Mouse (Mus musculus) gastrocnemius, postnatal 14 days (tissue): ENCODE measurements at regions not wholly inside any gene's neighbourhood (a gene's known extent, or its start where the extent isn't known, plus 50 kb on each side); places are given as distances from the start of the nearest gene placed in this dataset.
A peak's percentile ranks its signal among the peaks of the same experiment; 100 is the strongest.

Source experiments
- DNase-seq: peaks from one replicate; pipeline ENCODE4 v3.0.0; 2021; ENCODE audit warnings: mixed read lengths
- intact Hi-C: fragments of 180-260 bp; cut with DNase I; formaldehyde crosslinking; loops from one replicate; pipeline ENCODE4 v1.15.1; 2025; ENCODE audit warnings: low total_unique reads

DNA sequence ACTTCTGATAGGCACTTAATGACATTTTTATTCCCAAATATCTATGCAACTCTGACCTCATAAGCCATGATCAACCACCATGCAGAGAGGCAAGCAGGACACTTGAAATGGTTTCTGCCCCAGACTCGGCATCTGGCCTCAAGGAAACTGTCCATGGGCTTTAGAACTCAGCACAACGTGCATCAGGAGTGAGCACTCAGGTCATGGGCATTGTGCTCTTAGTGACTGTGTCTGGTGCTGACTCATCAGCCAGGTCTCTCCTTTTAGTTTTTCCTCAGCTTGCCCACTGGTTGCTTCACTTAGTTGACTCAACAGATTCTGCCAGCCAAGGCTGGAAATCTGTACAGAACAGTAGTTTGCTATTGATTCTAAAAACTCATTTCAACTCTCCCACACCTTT, 251.1 kb downstream of the Rwdd3 start:
- intact Hi-C loops, result no loop called here
- DNase-seq, result no peak

DNA sequence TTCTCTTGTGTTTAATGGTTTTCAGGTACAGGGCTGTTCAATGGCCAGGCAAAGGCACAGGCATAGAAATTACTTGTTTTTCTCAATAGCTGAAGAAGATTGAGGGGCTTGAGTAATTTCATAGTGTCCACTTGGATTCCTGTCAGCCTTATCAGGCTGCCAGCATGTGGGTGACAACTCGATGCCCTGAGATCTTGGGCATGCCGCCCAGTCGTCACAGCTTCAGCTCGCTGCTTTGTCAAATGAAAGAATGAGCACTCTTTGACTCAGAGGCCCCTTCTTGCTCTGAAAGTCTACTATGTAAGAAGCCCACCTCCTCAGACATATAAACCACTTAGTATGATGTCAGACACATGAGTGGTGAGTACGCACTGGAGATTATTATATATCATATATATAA, 272.6 kb downstream of the Rwdd3 start:
- intact Hi-C loops, result no loop called here
- DNase-seq, result no peak

DNA sequence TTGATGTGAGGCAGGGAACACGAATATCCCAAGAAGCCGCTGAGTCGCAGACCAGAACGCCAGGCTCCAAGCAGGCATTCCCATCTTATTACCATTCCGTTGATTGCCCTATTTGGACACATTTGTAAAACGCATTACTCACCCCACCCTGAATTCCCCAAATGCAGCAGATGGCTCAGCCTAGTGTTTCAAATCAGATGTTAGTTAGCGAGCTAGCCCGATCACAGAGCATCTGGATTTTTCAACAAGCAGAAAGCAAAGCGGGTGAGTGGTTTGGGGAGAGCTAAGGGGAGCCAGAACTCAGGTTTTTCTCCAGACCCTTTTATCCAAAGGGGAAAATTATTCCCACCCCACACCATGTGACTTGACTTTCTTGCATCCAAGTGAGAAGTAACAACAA, 273.2 kb downstream of the Rwdd3 start:
- intact Hi-C loops, result no loop called here
- peak; percentile 6 for DNase-seq

DNA sequence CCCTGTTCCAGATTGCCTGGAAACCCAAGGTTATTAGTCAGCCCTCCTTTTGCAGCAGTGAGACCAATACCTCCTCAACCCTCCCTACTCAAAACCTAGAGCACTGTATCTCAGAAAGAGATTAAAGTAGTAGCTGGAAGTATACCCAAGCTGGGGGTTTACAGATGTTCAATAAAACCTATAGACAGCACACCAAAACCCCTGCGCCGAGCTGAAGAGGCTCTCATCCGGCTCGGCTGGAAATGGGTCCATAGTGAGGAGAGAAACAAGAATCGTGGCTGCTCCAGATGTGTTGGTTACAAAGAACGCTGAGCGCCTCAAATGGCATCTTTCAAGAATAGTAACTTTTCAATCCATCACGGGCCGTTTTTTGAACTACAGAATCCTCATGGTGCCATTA, 273.7 kb downstream of the Rwdd3 start:
- intact Hi-C loops, result no loop called here
- DNase-seq, result no peak

DNA sequence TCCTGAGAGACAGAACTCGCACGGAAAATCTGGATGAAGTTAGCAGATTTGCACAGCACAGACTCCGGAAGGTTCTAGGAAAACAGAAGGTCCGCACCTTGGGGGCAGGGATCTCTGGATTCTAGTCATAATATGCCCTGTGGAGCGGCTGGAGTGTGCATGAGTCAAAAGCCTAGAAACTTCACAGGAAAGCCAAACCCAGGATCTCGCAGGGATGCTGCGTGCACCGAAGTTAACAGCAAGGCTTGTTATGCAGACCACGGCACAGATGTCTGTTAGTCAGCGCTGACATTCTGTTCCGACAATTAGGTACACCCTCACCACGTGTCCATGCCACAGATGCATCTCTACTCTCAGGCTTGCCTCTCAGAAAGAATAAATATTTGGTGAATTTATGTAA, 274.3 kb downstream of the Rwdd3 start:
- no peak for DNase-seq
- intact Hi-C loops, result no loop called here

DNA sequence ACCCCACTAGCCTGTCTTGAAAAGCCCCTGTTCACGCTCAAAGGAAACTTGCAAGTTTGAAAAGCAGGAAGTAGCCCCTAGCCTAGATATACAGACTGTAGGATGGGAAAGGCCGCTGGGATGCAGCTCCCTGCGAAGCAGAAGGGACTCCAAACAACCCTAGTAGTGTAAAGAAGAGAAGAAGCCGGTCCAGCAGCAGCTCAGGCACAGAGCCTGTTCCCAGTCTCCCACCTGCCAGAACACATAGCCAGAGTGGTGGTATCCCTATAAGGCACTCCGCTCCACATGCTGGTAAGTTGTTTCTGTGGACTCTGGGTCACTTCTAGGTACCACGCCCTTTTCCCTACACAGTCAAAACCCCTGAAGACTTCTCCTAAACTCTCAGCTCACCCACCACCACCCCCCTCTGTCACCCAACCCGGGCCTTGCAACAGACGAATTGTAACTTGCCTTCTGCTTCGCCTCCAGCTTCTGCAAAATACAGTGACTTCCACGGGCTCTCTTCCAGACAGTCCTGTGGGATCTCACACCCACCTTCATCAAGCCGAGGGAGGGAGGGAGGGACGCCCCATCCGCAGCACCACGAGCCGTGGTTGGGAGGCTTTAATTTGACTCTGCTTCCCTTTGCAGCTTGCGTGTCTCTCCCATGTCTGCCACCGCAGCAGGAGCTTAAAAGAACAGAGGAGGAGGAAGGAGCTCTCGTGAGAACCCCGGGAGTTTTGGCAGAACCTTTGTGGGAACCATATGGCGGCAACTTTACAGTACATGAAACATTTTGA, 285.2 kb downstream of the Rwdd3 start:
- intact Hi-C loops, result no loop called here
- DNase-seq, result peak; percentile 6

DNA sequence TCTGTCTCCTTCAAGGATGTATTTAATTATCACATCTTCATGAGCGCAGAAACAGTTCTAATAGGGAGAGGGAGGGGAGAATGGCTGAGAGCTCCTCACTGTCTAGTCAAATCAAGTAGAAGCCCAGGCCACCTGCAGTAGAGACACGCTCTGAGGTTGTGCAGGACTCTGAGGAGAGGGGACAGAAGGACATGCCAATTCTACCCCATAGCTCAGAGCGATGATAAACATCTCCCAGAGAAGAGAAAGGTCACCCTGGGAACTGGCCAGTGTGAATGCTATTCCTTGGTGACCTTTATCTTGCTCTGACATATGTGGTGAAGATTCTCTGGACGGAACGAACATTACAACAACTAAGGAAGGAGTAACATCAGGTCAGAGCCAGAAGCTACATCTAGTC, 286.1 kb downstream of the Rwdd3 start:
- intact Hi-C loops, result no loop called here
- no peak for DNase-seq

DNA sequence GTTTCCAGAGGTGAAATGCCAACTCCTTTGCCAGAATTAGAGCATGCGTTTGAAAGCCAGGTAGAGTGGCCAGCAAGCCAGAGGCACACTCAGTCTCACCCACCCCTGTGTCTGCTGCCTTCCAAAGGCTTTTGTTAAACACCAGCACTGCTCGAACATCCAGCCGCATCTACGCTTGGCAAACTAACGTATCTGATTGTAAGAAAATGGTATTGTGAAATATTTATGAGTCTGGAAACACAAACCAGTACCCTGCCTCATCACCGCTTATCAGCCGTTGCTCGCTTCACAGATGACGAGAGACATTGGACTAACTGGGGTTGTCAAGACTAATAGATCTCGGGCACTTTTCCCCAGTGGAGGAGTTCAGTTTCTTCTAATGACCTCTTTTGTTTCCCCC, 287.3 kb downstream of the Rwdd3 start:
- intact Hi-C loops, result no loop called here
- DNase-seq, result no peak

DNA sequence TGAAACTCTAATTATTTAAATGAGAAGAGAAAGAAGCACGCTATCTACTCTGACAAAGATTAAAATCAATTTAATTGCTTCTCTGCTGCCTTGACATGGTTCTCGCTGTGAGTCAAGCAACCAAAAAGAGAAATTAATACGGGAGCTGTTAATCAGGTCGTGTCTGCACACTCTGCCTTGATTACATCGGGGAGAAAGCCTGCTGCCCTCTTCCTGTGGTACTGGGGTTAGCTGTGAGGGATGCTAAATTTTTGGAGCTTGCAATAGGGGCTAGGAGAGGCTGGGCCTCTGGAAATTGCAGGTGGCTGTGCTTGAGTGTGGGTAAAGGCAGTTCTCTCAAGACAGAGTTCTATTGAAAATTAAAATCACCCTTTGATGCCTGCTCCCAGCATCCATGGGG, 287.8 kb downstream of the Rwdd3 start:
- intact Hi-C loops, result no loop called here
- DNase-seq, result no peak

DNA sequence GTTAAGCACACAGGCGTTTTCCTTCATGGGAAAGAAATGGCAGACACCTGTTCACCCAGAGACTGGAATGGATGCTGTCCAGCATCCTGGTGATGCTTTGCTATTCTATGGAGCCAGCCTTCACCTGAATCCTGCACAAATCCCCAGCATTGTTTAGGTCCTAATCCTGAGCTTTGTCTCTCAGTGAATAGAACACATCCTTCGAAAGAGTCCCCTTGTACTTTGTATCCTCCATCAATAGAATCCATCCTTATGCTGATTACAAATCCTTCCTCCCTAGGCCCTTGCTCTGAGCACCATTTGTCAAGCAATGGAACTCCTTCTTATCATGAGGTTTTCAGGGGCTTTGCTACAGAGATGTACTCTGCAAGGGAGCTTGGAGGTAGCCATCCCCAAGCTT, 292.1 kb downstream of the Rwdd3 start:
- DNase-seq, result no peak
- intact Hi-C loops, result no loop called here

DNA sequence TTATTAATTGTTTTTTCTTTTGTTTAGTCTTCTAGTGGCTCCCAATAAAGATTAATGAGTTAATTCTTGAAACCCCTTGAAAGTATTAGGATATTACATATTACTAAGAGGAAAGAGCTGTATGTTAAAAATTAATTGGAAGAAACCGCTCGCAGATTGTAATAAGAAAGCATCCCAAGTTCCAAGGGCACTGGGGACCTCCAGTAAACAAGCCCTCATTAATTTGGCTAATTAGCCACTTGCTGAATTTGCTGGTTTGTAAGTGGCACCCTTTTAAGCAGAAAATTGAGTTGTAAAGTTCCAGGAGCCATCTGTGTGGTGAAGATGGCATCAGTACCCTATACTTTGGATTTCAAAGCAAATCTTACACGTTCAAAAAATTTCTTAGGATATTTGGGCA, 295.8 kb downstream of the Rwdd3 start:
- no peak for DNase-seq
- intact Hi-C loops, result no loop called here

DNA sequence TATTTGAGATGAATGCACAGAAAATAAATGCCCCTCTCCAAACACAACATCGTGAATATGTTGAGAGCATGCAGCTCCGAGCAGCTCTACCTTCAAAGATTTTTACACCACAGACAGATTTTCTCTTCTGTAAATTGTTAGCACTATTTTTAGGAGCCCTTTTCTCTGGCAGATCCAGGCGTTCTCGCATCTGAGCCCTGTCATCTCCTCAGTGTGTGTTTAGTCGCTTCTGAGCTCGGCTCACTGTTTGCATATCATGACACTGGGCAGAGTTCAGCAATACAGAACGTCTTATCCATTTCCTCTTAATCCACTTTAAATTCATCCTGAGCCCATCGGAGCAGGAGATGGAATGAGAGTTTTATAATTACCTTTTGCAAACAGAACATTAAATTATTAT, 306.5 kb downstream of the Rwdd3 start:
- no peak for DNase-seq
- intact Hi-C loops, result no loop called here

DNA sequence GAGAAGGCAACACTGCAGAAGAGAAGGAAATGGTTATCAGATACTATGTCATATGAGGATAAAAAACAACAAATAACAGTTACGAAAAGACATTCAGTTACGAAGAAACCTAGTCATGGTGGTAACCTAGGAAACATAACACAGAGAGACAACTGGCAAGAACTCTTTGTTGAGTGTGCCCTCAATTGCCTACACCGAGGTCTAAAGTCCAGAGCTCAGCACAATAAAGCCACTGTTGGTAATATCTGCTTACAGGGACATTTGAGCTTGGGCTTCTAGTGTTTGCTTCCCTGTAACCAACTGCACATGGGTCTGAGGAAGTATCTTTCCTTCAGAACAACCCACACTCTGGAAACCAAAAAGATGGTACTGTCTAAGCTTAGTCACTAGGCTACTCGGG, 309.9 kb downstream of the Rwdd3 start:
- intact Hi-C loops, result no loop called here
- DNase-seq, result no peak

DNA sequence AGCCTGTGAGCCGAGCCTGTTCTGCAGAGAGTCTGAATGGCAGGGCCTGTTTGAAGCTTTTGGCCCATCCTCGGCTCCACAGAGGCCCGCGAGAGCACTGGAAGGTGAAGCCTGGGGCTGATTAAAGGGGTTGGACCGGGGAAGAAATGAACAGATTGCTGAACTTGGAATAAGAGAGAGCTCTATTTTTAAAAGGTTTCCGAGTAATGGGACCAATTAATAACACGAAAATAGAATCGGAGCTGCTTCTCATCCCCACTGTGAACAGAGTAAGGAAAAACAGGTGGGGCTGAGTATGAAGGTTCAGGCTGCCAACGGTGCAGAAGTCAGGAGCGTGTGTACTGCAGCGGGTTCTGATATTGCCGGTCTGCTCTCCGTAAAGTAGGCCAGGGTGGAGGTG, 313.2 kb downstream of the Rwdd3 start:
- intact Hi-C loops, result no loop called here

DNA sequence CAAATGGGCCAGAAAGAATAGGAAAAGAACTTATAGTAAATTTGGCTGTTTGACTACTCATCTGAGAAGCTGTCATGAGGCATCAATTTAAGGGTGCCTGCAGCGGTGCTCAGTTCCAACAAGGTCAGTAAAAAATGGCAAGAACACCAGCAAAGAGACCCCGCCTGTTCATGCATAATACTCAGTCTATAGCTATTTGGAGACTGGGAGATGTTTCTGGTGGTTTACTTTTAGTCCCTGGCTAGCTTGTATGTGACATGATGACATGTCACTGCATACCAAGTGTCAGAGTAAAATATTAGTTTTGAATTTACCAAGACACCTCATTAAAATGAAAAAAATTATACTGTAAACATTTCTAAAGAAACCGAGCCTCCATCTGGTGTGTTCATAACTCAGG, 317.2 kb downstream of the Rwdd3 start:
- intact Hi-C loops, result no loop called here
- no peak for DNase-seq

More for the DNA sequence above, 313.2 kb downstream of the Rwdd3 start:
- no peak for DNase-seq

DNA sequence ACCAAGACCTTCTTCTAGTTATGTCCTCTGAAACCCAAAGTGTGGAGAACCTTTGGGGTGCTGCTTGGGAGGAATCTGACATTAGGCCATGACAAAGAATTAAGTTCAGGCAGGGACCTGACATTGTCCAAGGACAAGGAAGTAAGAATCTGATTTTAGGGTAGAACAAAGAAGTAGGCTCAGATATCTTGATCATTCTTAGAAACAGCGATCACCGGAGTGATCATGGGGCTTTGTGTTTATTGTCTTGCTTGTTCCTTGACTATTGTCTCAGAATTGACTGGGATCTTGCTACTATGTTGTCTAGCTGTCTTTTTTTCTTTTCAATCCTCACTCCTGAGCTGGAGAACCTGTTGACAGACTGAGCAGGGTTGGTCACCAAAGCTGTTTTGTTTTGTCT, 327.9 kb downstream of the Rwdd3 start:
- intact Hi-C loops, result no loop called here
- DNase-seq, result no peak

DNA sequence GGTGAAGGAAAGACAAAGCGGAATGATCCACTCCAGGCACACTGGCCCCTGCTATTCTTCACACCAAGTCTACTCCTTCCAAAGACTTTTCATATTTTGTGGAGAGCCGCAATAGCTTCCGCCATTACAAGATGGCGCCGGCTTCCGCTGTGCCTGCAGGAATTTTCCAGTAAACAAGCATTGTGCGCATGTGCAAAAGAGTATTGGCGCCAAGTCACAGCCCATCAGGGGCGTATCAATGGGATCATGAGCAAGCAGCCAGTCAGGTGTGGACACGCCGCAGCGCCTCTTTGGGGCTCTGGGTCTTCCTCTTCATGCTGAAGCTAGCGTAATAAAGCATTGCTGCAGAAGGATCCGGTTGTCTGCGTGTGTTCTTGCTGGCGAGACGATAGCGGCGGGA, 348.0 kb downstream of the Rwdd3 start:
- DNase-seq, result no peak
- intact Hi-C loops, result no loop called here

DNA sequence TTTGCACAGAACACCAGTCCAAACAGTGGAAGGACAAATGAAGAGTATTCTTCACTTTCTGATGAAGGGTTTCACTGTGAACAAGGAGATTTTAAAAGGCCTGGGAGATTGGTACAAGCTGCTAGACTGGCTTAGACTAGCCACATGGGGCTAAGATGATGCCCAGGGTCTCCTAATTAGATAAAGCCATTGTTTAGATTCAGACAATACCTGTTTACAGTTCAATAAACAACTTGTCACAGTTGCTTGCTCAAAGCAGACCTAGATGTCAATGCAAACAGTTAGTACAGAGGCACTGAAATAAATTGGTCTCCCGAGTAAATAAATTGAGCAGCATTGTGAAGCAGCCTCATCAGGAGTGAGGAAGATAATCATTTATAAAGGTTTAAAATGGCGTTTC, 359.6 kb downstream of the Rwdd3 start:
- DNase-seq, result no peak
- intact Hi-C loops, result no loop called here

DNA sequence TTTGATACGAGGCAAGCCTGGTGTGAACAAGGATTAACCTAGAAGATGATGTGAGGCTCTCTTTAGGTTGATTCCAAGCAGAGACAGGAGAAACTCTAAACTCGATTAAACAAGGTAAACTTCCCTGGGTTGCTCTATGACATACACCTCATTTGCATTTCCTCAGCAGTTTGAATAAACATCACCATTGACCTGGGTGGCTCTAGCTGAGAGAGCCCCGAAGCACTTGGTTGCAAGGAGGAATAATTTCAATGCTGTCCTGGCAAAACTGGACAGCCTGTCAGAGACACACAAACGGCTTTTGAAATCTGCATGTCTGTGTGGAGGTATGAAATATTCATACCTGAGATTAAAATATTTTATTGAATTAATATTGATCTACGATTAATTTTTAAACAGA, 361.0 kb downstream of the Rwdd3 start:
- DNase-seq, result no peak
- intact Hi-C loops, result no loop called here

DNA sequence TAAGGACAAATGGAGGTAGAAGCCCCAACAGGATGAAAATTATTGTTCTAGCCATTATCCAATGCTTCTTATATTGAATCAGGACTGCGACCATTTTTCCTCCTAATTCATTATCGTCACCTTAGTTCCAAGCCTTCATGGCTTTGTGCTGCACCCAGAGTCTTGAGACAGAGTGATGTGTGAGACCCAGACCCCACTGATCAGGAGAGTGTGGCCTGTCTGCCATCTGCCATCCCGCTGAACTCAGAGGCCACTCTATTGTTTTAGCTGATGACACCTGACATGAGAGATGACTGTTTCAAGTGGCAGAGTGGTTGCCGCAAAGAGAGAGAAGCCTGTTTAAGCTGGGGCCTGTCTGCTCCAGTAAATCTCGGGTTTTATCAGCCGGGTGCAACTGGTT, 361.4 kb downstream of the Rwdd3 start:
- no peak for DNase-seq

DNA sequence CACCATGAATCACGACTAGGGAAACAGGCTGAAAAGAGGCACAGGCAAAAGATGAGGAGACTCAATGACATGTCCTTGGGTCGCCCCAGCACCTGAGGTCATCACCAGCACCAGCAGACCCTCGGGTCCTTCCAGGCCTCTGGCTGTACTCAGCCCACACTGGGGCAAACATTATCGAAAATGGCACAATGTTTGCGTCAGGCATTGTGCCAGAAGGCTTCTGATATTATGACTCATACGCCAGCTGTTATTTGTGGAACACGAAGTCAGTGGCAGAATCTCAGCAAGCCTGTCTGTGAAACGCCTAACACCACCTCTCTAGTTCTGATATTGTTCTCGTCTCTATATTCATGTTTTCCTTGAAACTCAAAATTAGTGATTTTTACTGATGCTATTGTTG, 384.8 kb downstream of the Rwdd3 start:
- intact Hi-C loops, result no loop called here
- no peak for DNase-seq

More for the DNA sequence above, 361.4 kb downstream of the Rwdd3 start:
- intact Hi-C loops, result no loop called here

DNA sequence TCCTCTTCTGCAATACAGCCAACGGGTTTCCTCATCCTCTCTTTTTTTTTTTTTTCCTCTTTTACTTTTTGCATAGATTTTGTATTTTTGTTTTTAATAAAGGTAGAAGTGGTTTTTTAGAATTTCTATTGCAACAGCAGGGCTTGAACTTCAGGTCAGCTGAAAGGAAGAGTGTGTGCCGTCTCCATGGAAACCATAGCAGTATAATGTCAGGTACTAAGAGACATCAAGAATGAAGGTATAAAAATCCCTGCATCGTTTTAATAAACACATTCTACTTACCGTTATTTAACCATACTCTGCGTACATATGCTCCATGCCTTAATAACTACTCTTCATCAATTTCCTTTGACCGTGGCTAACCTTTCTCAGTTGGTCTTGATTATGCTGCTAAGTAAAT, 390.0 kb downstream of the Rwdd3 start:
- intact Hi-C loops, result no loop called here
- DNase-seq, result no peak
